Mouse (Mus musculus): ENCODE measurements around the gene Ufc1.

Ufc1 gene

GRCm38 (mm10) chr1:171271196-171271595 lies 23.6 kb downstream of the Ufc1 start:
- DNase-seq (ENCODE audit: low read depth, low spot score), result no peak

DNA sequence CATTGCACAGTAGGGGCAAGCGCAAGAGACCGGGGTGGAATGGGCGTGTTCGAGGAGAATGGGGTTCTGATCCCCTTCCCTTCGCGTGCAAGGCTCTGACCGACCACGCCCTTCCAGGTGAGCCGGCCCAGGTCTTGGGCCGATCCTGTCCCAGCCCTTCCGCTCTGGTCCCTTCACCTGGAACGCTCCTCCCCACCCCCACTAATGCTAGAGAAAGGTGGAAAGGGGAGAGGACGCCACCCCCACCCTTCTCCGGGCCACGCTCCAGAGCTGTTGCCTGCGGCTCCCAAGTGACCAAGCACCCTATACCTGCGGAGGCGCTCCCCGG lies 24.3 kb downstream of the Ufc1 start:
- DNase-seq (ENCODE audit: low read depth, low spot score), result peak; percentile 17

DNA sequence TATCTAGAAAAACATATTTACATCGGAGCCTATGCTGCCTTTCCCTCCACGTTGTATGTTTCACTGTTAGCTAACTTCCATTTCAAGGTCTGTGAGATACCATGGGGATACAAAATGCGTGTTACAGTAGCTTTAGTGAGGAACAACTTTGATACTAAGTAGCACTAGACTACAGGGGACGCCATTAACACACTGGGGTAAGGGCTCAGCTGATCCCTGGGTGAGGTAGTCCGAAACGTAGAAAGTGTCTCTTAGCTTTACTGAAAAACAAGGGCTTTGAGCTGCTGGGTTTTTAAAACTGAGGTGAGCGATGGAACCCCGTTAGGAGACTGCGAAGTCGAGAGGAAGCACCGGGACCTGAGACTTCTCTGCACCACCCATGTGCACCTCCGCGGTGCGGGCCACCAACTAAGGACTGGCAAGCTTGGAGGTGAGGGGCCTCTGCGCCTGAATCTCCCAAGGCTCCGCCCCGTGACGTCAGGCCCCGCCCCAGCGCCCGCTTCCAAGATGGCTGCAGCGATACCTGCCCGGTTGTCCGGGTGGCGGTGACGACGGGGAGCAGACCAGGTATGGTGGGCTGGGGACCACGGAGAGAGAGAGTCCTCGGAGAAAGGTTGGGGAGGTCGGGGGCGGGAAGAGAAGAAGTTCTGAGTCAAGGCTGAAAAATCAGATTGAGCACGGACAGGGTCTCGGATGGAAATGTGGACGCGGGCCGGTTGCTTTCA lies 24.8 kb downstream of the Ufc1 start, which contains the start of gene B4galt3:
Gene B4galt3 (plus strand): TSS at position 481 of the 725 bp plus-strand sequence.
- DNase-seq (ENCODE audit: low read depth, low spot score), result peak; percentile 81

GRCm38 (mm10) chr1:171268341-171268740 lies 26.5 kb downstream of the Ufc1 start:
- peak; percentile 66 for DNase-seq (ENCODE audit: low read depth, low spot score)

- no peak for DNase-seq (ENCODE audit: low read depth, low spot score)
Observed at GRCm38 (mm10) chr1:171265971-171266744, 28.7 kb downstream of the Ufc1 start.

GRCm38 (mm10) chr1:171263666-171264461 lies 31.0 kb downstream of the Ufc1 start:
- DNase-seq (ENCODE audit: low read depth, low spot score), result peak; percentile 57

DNA sequence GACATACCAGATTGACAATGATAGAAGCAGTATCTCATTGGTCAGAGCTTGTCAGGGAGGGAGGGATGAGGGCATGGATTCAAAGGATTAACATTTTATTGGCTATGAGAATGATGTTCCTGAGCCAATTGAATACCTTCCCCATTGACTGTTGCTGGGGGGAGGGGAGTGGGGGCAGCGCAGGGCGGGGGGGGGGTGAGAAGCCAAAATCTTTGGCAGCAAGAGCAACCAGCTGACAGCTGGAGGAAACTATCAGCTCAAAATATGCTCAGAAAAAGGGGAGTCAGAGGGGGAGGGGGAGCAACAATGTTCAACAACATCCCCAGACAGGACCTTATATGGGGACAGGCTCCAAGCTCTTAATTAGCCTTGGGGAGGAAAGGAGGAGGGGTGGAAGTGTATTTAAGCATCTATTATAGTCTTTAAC lies 31.6 kb downstream of the Ufc1 start:
- DNase-seq (ENCODE audit: low read depth, low spot score), result peak; percentile 91

DNA sequence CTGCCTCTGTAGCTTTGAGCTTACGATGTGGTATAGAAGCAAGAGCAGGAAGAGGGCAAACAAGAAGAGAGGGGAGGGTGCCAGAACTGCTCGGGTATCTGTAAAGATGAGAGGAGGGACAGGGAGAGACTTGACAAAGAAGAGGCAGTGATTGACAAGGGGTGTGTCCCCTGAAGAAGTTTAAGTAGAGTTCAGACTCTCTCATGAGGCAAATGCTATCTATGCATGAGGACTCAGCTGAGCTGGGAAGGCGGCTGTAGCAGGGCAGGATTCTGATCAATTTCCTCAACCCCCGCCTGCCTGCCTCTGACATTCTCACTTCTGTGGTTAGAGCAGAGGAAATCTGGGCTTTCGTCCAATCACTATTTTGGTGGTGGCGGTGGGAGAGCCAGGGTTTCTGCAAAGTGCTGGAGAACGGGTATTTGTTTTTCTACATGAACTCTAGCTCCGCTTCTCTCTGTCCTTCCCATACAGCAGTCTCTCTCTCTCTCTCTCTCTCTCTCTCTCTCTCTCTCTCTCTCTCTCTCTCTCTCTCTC lies 32.2 kb downstream of the Ufc1 start:
- DNase-seq (ENCODE audit: low read depth, low spot score), result peak; percentile 94

GRCm38 (mm10) chr1:171260316-171260715 lies 34.5 kb downstream of the Ufc1 start:
- DNase-seq (ENCODE audit: low read depth, low spot score), result peak; percentile 19

DNA sequence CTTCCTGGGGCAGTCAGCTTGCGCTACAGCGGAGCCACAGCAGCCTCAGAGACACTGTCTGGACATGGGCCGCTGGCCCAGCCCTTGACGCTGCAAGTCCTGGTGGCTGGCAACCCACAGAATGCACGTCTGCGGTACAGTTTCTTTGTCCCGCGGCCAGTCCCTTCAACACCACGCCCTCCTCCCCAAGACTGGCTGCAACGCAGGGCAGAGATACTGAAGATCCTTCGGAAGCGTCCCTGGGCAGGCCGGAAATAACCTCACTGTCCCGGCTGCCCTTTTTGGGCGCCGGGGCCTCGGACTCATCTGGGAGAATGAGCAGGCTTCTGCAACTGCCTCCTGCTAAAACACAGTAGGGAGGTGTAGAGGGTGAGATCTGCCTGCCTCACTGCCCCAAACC lies 35.9 kb downstream of the Ufc1 start:
- no peak for DNase-seq (ENCODE audit: low read depth, low spot score)

GRCm38 (mm10) chr1:171257781-171258180 lies 37.0 kb downstream of the Ufc1 start:
- no peak for DNase-seq (ENCODE audit: low read depth, low spot score)

- peak; percentile 85 for DNase-seq (ENCODE audit: low read depth, low spot score)
Observed at GRCm38 (mm10) chr1:171256937-171257548, 37.8 kb downstream of the Ufc1 start.

- no peak for DNase-seq (ENCODE audit: low read depth, low spot score)
Observed at GRCm38 (mm10) chr1:171256095-171256818, 38.6 kb downstream of the Ufc1 start.

- DNase-seq (ENCODE audit: low read depth, low spot score), result no peak
Observed at GRCm38 (mm10) chr1:171252415-171252814, 42.4 kb downstream of the Ufc1 start.

- DNase-seq (ENCODE audit: low read depth, low spot score), result peak; percentile 57
Observed at GRCm38 (mm10) chr1:171251594-171252324, 43.1 kb downstream of the Ufc1 start.

DNA sequence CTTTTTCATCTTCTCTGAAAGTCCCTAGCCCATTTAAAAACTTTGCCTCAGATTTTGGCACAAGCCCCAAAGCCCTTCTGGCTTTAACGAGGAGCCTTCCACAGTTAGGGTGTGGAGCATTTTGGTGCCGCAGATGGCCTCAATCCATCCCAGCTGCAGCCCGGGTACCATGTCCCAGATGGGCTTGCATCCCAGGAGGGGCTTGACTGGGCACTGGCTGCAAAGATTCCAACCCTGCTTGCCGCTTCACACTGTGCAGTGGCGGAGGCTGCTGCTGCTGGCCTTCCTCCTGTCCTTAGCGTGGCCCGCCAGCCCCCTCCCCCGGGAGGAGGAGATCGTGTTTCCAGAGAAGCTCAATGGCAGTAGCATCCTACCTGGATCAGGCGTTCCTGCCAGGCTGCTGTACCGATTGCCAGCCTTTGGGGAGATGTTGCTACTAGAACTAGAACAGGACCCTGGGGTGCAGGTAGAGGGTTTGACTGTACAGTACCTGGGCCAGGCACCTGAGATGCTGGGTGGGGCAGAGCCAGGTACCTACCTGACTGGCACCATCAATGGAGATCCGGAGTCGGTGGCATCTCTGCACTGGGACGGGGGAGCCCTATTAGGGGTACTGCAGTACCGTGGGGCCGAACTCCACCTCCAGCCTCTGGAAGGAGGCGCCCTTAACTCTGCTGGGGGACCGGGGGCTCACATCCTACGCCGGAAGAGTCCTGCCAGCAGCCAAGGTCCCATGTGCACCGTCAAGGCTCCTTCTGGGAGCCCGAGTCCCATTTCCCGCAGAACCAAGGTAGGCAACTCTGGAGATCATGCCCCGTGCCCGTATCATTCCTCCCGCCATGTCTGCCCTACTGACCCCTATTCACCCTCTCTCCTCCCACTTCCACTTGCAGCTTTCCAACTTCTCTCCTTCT lies 43.9 kb downstream of the Ufc1 start, which contains the start of gene Ndufs2:
Gene Ndufs2 (minus strand): TSS at position 709 of the 914 bp plus-strand sequence.
- DNase-seq (ENCODE audit: low read depth, low spot score), result no peak

DNA sequence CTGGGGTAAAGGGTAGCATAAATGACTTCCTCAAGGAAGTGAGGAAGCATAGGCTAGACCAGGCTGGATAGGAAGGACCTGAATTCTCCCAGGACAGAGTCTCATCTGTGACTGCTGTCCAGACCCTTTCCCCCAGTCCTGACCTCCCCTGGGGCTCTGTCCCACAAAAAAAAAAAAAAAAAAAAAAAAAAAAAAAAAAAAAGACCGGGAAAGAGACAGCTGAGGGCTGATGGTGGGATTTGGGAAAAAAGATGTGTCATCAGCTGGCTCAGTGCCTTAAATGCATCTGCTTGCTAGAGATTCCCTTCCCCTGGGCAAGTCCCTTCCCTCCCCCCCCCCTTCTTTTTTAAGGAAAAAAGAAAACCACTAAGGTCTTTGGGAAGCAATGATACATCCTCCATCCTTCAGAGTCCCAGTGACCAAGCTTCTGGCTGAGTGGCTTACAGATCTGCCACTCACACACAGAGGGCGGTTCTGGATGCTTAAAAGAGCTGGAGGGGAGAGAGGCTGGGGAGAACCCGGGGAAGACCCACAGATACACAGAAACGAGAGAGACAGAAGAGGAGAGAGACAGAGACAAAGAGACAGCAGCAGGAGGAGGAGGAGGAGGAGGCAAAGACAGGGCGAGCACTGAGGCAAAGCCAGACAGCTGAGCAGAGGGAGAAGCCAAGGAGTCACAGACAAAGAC lies 44.8 kb downstream of the Ufc1 start, which contains the start of gene Adamts4:
Gene Adamts4 (plus strand): TSS at position 509 of the 688 bp plus-strand sequence.
- peak; percentile 94 for DNase-seq (ENCODE audit: low read depth, low spot score)

Measured in 3T3-L1 (cell line).